Mouse (Mus musculus): ENCODE measurements at regions not wholly inside any gene's neighbourhood (a gene's known extent, or its start where the extent isn't known, plus 50 kb on each side); places are given as distances from the start of the nearest gene placed in this dataset.

- 92% methylated on average over 7 of the region's 7 CpGs for WGBS
- Histone ChIP-seq H3K4me2 (ENCODE audit: low read length) (no peak overlapping the region), H3K27ac (ENCODE audit: low read depth) (no peak overlapping the region), H3K9me3 (ENCODE audit: control insufficient read depth, low read length) (no peaks in the 10 kb centered on the region), H3K4me3 (ENCODE audit: low read depth, low read length) (no peak overlapping the region), H3K36me3 (ENCODE audit: control insufficient read depth, insufficient read depth, low read length) (no peaks in the 10 kb centered on the region), H3K9ac (ENCODE audit: low read length) (no peak overlapping the region), H3K27me3 (replicated peaks; ENCODE audit: control insufficient read depth, insufficient read depth, low read length) (no peaks in the 10 kb centered on the region), H3K4me1 (replicated peaks; ENCODE audit: control insufficient read depth, insufficient read depth, low read length) (0 out of 2 replicates have a peak, but pooled peaks cover 3% of the 10 kb centered on the region)
- DNase-seq (ENCODE audit: low spot score), result no peak
- ATAC-seq (replicated peaks; ENCODE audit: low FRiP score, low TSS enrichment, low read depth), result no peak
Measured at GRCm38 (mm10) chr17:87867611-87868010, 53.2 kb upstream of the Rpl36-ps4 start.

- 79% methylated on average over 15 of the region's 15 CpGs for WGBS
- no peak overlapping the region for H3K9ac ChIP-seq (ENCODE audit: low read length)
- H3K4me2 ChIP-seq (ENCODE audit: low read length), result no peak overlapping the region
- 0 out of 2 replicates have a peak, but pooled peaks cover 3% of the 10 kb centered on the region for H3K4me1 ChIP-seq (replicated peaks; ENCODE audit: control insufficient read depth, insufficient read depth, low read length)
- H3K9me3 ChIP-seq (ENCODE audit: control insufficient read depth, low read length), result no peaks in the 10 kb centered on the region
- no peaks in the 10 kb centered on the region for H3K36me3 ChIP-seq (ENCODE audit: control insufficient read depth, insufficient read depth, low read length)
- no peak for ATAC-seq (replicated peaks; ENCODE audit: low FRiP score, low TSS enrichment, low read depth)
- no peak overlapping the region for H3K4me3 ChIP-seq (ENCODE audit: low read depth, low read length)
- H3K27me3 ChIP-seq (replicated peaks; ENCODE audit: control insufficient read depth, insufficient read depth, low read length), result no peaks in the 10 kb centered on the region
- peak; percentile 44 for DNase-seq (ENCODE audit: low spot score)
- H3K27ac ChIP-seq (ENCODE audit: low read depth), result no peak overlapping the region
Measured at GRCm38 (mm10) chr17:87866719-87867318, 54.0 kb upstream of the Rpl36-ps4 start.

- Histone ChIP-seq H3K9me3 (ENCODE audit: control insufficient read depth, low read length) (no peaks in the 10 kb centered on the region), H3K36me3 (ENCODE audit: control insufficient read depth, insufficient read depth, low read length) (no peaks in the 10 kb centered on the region), H3K27ac (ENCODE audit: low read depth) (no peak overlapping the region), H3K4me3 (ENCODE audit: low read depth, low read length) (no peak overlapping the region), H3K9ac (ENCODE audit: low read length) (no peak overlapping the region), H3K4me1 (replicated peaks; ENCODE audit: control insufficient read depth, insufficient read depth, low read length) (0 out of 2 replicates have a peak, but pooled peaks cover 3% of the 10 kb centered on the region), H3K27me3 (replicated peaks; ENCODE audit: control insufficient read depth, insufficient read depth, low read length) (no peaks in the 10 kb centered on the region), H3K4me2 (ENCODE audit: low read length) (no peak overlapping the region)
- DNase-seq (ENCODE audit: low spot score) (peak; percentile 50), ATAC-seq (replicated peaks; ENCODE audit: low FRiP score, low TSS enrichment, low read depth) (no peak)
- WGBS, result 33% methylated on average over 10 of the region's 10 CpGs
Measured at GRCm38 (mm10) chr17:87866165-87866564, 54.6 kb upstream of the Rpl36-ps4 start.

- Histone ChIP-seq H3K4me3 (ENCODE audit: low read depth, low read length) (no peak overlapping the region), H3K9me3 (ENCODE audit: control insufficient read depth, low read length) (no peaks in the 10 kb centered on the region), H3K27me3 (replicated peaks; ENCODE audit: control insufficient read depth, insufficient read depth, low read length) (no peaks in the 10 kb centered on the region), H3K9ac (ENCODE audit: low read length) (no peak overlapping the region), H3K4me1 (replicated peaks; ENCODE audit: control insufficient read depth, insufficient read depth, low read length) (0 out of 2 replicates have a peak, but pooled peaks cover 3% of the 10 kb centered on the region), H3K27ac (ENCODE audit: low read depth) (no peak overlapping the region), H3K36me3 (ENCODE audit: control insufficient read depth, insufficient read depth, low read length) (no peaks in the 10 kb centered on the region), H3K4me2 (ENCODE audit: low read length) (no peak overlapping the region)
- DNase-seq (ENCODE audit: low spot score), result peak; percentile 23
- no peak for ATAC-seq (replicated peaks; ENCODE audit: low FRiP score, low TSS enrichment, low read depth)
- 86% methylated on average over 8 of the region's 8 CpGs for WGBS
Measured at GRCm38 (mm10) chr17:87865439-87865838, 55.3 kb upstream of the Rpl36-ps4 start.

- no peak overlapping the region for H3K27ac ChIP-seq (ENCODE audit: low read depth)
- H3K4me3 ChIP-seq (ENCODE audit: low read depth, low read length), result no peak overlapping the region
- ATAC-seq (replicated peaks; ENCODE audit: low FRiP score, low TSS enrichment, low read depth) (no peak), DNase-seq (ENCODE audit: low spot score) (peak; percentile 36)
- H3K27me3 ChIP-seq (replicated peaks; ENCODE audit: control insufficient read depth, insufficient read depth, low read length), result no peaks in the 10 kb centered on the region
- H3K4me2 ChIP-seq (ENCODE audit: low read length), result no peak overlapping the region
- no peaks in the 10 kb centered on the region for H3K9me3 ChIP-seq (ENCODE audit: control insufficient read depth, low read length)
- 83% methylated on average over 5 of the region's 5 CpGs for WGBS
- H3K36me3 ChIP-seq (ENCODE audit: control insufficient read depth, insufficient read depth, low read length), result no peaks in the 10 kb centered on the region
- no peak overlapping the region for H3K9ac ChIP-seq (ENCODE audit: low read length)
- H3K4me1 ChIP-seq (replicated peaks; ENCODE audit: control insufficient read depth, insufficient read depth, low read length), result 0 out of 2 replicates have a peak, but pooled peaks cover 3% of the 10 kb centered on the region
Measured at GRCm38 (mm10) chr17:87864842-87865241, 55.9 kb upstream of the Rpl36-ps4 start.

GRCm38 (mm10) chr17:87861587-87861986, 59.2 kb upstream of the Rpl36-ps4 start:
- 30% methylated on average over 5 of the region's 5 CpGs for WGBS
- H3K9me3 ChIP-seq (ENCODE audit: control insufficient read depth, low read length), result no peaks in the 10 kb centered on the region
- H3K27me3 ChIP-seq (replicated peaks; ENCODE audit: control insufficient read depth, insufficient read depth, low read length), result no peaks in the 10 kb centered on the region
- H3K27ac ChIP-seq (ENCODE audit: low read depth), result no peak overlapping the region
- H3K4me1 ChIP-seq (replicated peaks; ENCODE audit: control insufficient read depth, insufficient read depth, low read length), result 0 out of 2 replicates have a peak, but pooled peaks cover 3% of the 10 kb centered on the region
- H3K36me3 ChIP-seq (ENCODE audit: control insufficient read depth, insufficient read depth, low read length), result no peaks in the 10 kb centered on the region
- ATAC-seq (replicated peaks; ENCODE audit: low FRiP score, low TSS enrichment, low read depth), result no peak
- H3K4me2 ChIP-seq (ENCODE audit: low read length), result no peak overlapping the region
- H3K9ac ChIP-seq (ENCODE audit: low read length), result no peak overlapping the region
- peak; percentile 28 for DNase-seq (ENCODE audit: low spot score)
- no peak overlapping the region for H3K4me3 ChIP-seq (ENCODE audit: low read depth, low read length)

- ATAC-seq (replicated peaks; ENCODE audit: low FRiP score, low TSS enrichment, low read depth) (no peak), DNase-seq (ENCODE audit: low spot score) (no peak)
- Histone ChIP-seq H3K27me3 (replicated peaks; ENCODE audit: control insufficient read depth, insufficient read depth, low read length) (no peaks in the 10 kb centered on the region), H3K36me3 (ENCODE audit: control insufficient read depth, insufficient read depth, low read length) (no peaks in the 10 kb centered on the region), H3K4me2 (ENCODE audit: low read length) (no peak overlapping the region), H3K27ac (ENCODE audit: low read depth) (no peak overlapping the region), H3K9me3 (ENCODE audit: control insufficient read depth, low read length) (0 out of 2 replicates have a peak, but pooled peaks cover 4% of the 10 kb centered on the region), H3K4me1 (replicated peaks; ENCODE audit: control insufficient read depth, insufficient read depth, low read length) (no peaks in the 10 kb centered on the region), H3K4me3 (ENCODE audit: low read depth, low read length) (no peak overlapping the region), H3K9ac (ENCODE audit: low read length) (no peak overlapping the region)
- 56% methylated on average over 1 of the region's 1 CpGs for WGBS
Measured at GRCm38 (mm10) chr17:87851456-87851855, 53.7 kb upstream of the Kcnk12 start.

- WGBS, result 72% methylated on average over 7 of the region's 7 CpGs
Measured at GRCm38 (mm10) chr17:87849897-87850296, 52.1 kb upstream of the Kcnk12 start.

GRCm38 (mm10) chr17:87849421-87849820, 51.6 kb upstream of the Kcnk12 start:
- H3K27me3 ChIP-seq (replicated peaks; ENCODE audit: control insufficient read depth, insufficient read depth, low read length), result no peaks in the 10 kb centered on the region
- DNase-seq (ENCODE audit: low spot score) (no peak), ATAC-seq (replicated peaks; ENCODE audit: low FRiP score, low TSS enrichment, low read depth) (no peak)
- no peaks in the 10 kb centered on the region for H3K4me1 ChIP-seq (replicated peaks; ENCODE audit: control insufficient read depth, insufficient read depth, low read length)
- no peak overlapping the region for H3K27ac ChIP-seq (ENCODE audit: low read depth)
- no peaks in the 10 kb centered on the region for H3K36me3 ChIP-seq (ENCODE audit: control insufficient read depth, insufficient read depth, low read length)
- 0 out of 2 replicates have a peak, but pooled peaks cover 2% of the 10 kb centered on the region for H3K9me3 ChIP-seq (ENCODE audit: control insufficient read depth, low read length)
- 73% methylated on average over 6 of the region's 6 CpGs for WGBS
- H3K4me2 ChIP-seq (ENCODE audit: low read length), result no peak overlapping the region
- H3K4me3 ChIP-seq (ENCODE audit: low read depth, low read length), result no peak overlapping the region
- no peak overlapping the region for H3K9ac ChIP-seq (ENCODE audit: low read length)

More at GRCm38 (mm10) chr17:87849897-87850296, 52.1 kb upstream of the Kcnk12 start:
- Histone ChIP-seq H3K4me1 (replicated peaks; ENCODE audit: control insufficient read depth, insufficient read depth, low read length) (no peaks in the 10 kb centered on the region), H3K9me3 (ENCODE audit: control insufficient read depth, low read length) (0 out of 2 replicates have a peak, but pooled peaks cover 4% of the 10 kb centered on the region), H3K4me3 (ENCODE audit: low read depth, low read length) (no peak overlapping the region), H3K36me3 (ENCODE audit: control insufficient read depth, insufficient read depth, low read length) (no peaks in the 10 kb centered on the region), H3K27ac (ENCODE audit: low read depth) (no peak overlapping the region), H3K27me3 (replicated peaks; ENCODE audit: control insufficient read depth, insufficient read depth, low read length) (no peaks in the 10 kb centered on the region), H3K9ac (ENCODE audit: low read length) (no peak overlapping the region), H3K4me2 (ENCODE audit: low read length) (no peak overlapping the region)
- no peak for ATAC-seq (replicated peaks; ENCODE audit: low FRiP score, low TSS enrichment, low read depth)
- DNase-seq (ENCODE audit: low spot score), result no peak

Data from intestine, embryonic 14.5 days (tissue).